Mouse (Mus musculus) heart, embryonic 15.5 days (tissue): ENCODE data around the gene Slc39a11. TPM values are rescaled to one million over a fixed set of nuclear protein-coding genes. Genes with fewer than 3 reads are reported as not detected.
A peak's percentile ranks its signal among the peaks of the same experiment; 100 is the strongest.

Experiments
- ATAC-seq: fragments of 200-750 bp; cut with Nextera tagmentation; replicated peaks from 2 replicates; pipeline ENCODE4 v1.8.0; 2017; ENCODE audit warnings: low read depth, moderate TSS enrichment; ENCODE audit not compliant: insufficient number of reproducible peaks, insufficient read depth, low FRiP score
- H3K27ac ChIP-seq: fragments of 300-500 bp; sonication (generic); 2 replicates; pipeline ENCODE4 v1.5.1; 2015; ENCODE audit warnings: mild to moderate bottlenecking, inconsistent platforms
- H3K27me3 ChIP-seq: fragments of 300-500 bp; sonication (generic); 2 replicates; pipeline ENCODE4 v1.6.1; 2015; ENCODE audit warnings: inconsistent platforms
- H3K36me3 ChIP-seq: fragments of 300-500 bp; sonication (generic); 2 replicates; pipeline ENCODE4 v1.6.1; 2015; ENCODE audit warnings: mild to moderate bottlenecking, inconsistent platforms
- H3K4me1 ChIP-seq: fragments of 300-500 bp; sonication (generic); replicated peaks from 2 replicates; pipeline ENCODE4 v1.6.1; 2015; ENCODE audit warnings: inconsistent platforms
- H3K4me2 ChIP-seq: fragments of 300-500 bp; sonication (generic); 2 replicates; pipeline ENCODE4 v1.6.1; 2015; ENCODE audit warnings: inconsistent platforms, mild to moderate bottlenecking, moderate library complexity
- H3K4me3 ChIP-seq: fragments of 300-500 bp; sonication (generic); 2 replicates; pipeline ENCODE4 v1.5.1; 2015; ENCODE audit warnings: mild to moderate bottlenecking, inconsistent platforms
- H3K9ac ChIP-seq: fragments of 300-500 bp; sonication (generic); 2 replicates; pipeline ENCODE4 v1.6.1; 2015; ENCODE audit warnings: mild to moderate bottlenecking, inconsistent platforms
- H3K9me3 ChIP-seq: fragments of 300-500 bp; sonication (generic); replicated peaks from 2 replicates; pipeline ENCODE4 v1.6.1; 2016; ENCODE audit warnings: inconsistent platforms
- WGBS: fragments of 180-500 bp; shearing (Covaris S2); methylation state at CpG from one replicate; pipeline ENCODE4 v1.1.7; 2015; ENCODE audit warnings: mixed read lengths; 5-methylcytosine and 5-hydroxymethylcytosine counted together
- polyA plus RNA-seq: library from polyadenylated mRNA; unstranded; fragments of >200 nt; fragmentation: Nextera tagmentation; extraction: Ambion mirVana; gene quantifications from 2 replicates; pipeline ENCODE4 v1.2.1, GENCODE M21; 2015

Gene Slc39a11
- 13.4 and 17.9 TPM in 2 replicates for polyA plus RNA-seq

GRCm38 (mm10) chr11:113649353-113650210 is at the start of gene Slc39a11:
Gene Slc39a11 (minus strand): TSS chr11:113650079.
- H3K9ac ChIP-seq = peak within 1 kb of the TSS; percentile 92
- H3K36me3 ChIP-seq = peaks cover 24% of the 10 kb centered on the region
- ATAC-seq = peak; percentile 59
- whole genome bisulfite sequencing = under 1% methylated on average over 89 of the region's 91 CpGs
- H3K27ac ChIP-seq = peak within 1 kb of the TSS; percentile 80
- no peaks in the 10 kb centered on the region for H3K9me3 ChIP-seq
- H3K4me2 ChIP-seq = peak within 1 kb of the TSS; percentile 71
- H3K4me1 ChIP-seq = peaks cover 15% of the 10 kb centered on the region
- peak within 1 kb of the TSS; percentile 87 for H3K4me3 ChIP-seq
- H3K27me3 ChIP-seq = no peaks in the 10 kb centered on the region

- Histone ChIP-seq H3K9me3 (no peaks in the 10 kb centered on the region), H3K4me2 (no peak overlapping the region), H3K36me3 (peaks cover 16% of the 10 kb centered on the region; the same call in 1 of the 2 replicates), H3K4me1 (0 out of 2 replicates have a peak, but pooled peaks cover 4% of the 10 kb centered on the region), H3K9ac (no peak overlapping the region), H3K27me3 (no peaks in the 10 kb centered on the region), H3K4me3 (no peak overlapping the region), H3K27ac (no peak overlapping the region)
- no peak for ATAC-seq
- WGBS = 77% methylated on average over 7 of the region's 7 CpGs
Measured at GRCm38 (mm10) chr11:113699643-113700042, 49.8 kb upstream of the Slc39a11 start.

GRCm38 (mm10) chr11:113698013-113698545 is 48.2 kb upstream of the Slc39a11 start:
- Histone ChIP-seq H3K4me2 (no peak overlapping the region), H3K9ac (no peak overlapping the region), H3K4me1 (no peaks in the 10 kb centered on the region), H3K4me3 (no peak overlapping the region), H3K9me3 (no peaks in the 10 kb centered on the region), H3K36me3 (peaks cover 24% of the 10 kb centered on the region), H3K27ac (no peak overlapping the region), H3K27me3 (no peaks in the 10 kb centered on the region)
- 76% methylated on average over 12 of the region's 12 CpGs for WGBS
- ATAC-seq = no peak

- H3K4me1 ChIP-seq = no peaks in the 10 kb centered on the region
- H3K36me3 ChIP-seq = peaks cover 30% of the 10 kb centered on the region
- H3K4me2 ChIP-seq = no peak overlapping the region
- no peak for ATAC-seq
- H3K4me3 ChIP-seq = no peak overlapping the region
- H3K27me3 ChIP-seq = no peaks in the 10 kb centered on the region
- H3K9me3 ChIP-seq = no peaks in the 10 kb centered on the region
- H3K27ac ChIP-seq = no peak overlapping the region
- no peak overlapping the region for H3K9ac ChIP-seq
- WGBS = 76% methylated on average over 5 of the region's 5 CpGs
Measured at GRCm38 (mm10) chr11:113697571-113697970, 47.7 kb upstream of the Slc39a11 start.

GRCm38 (mm10) chr11:113691851-113692250 is 42.0 kb upstream of the Slc39a11 start:
- Histone ChIP-seq H3K27ac (no peak overlapping the region), H3K4me1 (peaks cover 3% of the 10 kb centered on the region; the same call in 1 of the 2 replicates), H3K9ac (no peak overlapping the region), H3K4me3 (no peak overlapping the region), H3K36me3 (peaks cover 62% of the 10 kb centered on the region), H3K9me3 (no peaks in the 10 kb centered on the region), H3K27me3 (no peaks in the 10 kb centered on the region), H3K4me2 (no peak overlapping the region)
- ATAC-seq = no peak
- 77% methylated on average over 3 of the region's 3 CpGs for WGBS

GRCm38 (mm10) chr11:113691318-113691717 is 41.4 kb upstream of the Slc39a11 start:
- H3K36me3 ChIP-seq = peaks cover 62% of the 10 kb centered on the region
- no peaks in the 10 kb centered on the region for H3K9me3 ChIP-seq
- no peak overlapping the region for H3K4me3 ChIP-seq
- H3K9ac ChIP-seq = no peak overlapping the region
- no peak overlapping the region for H3K4me2 ChIP-seq
- H3K4me1 ChIP-seq = peaks cover 7% of the 10 kb centered on the region; the same call in 1 of the 2 replicates
- ATAC-seq = no peak
- no peaks in the 10 kb centered on the region for H3K27me3 ChIP-seq
- WGBS = 87% methylated on average over 5 of the region's 5 CpGs
- no peak overlapping the region for H3K27ac ChIP-seq

- 87% methylated on average over 12 of the region's 12 CpGs for WGBS
- H3K9me3 ChIP-seq = no peaks in the 10 kb centered on the region
- H3K4me3 ChIP-seq = no peak overlapping the region
- peaks cover 10% of the 10 kb centered on the region for H3K4me1 ChIP-seq
- ATAC-seq = no peak
- no peak overlapping the region for H3K4me2 ChIP-seq
- H3K27me3 ChIP-seq = no peaks in the 10 kb centered on the region
- H3K36me3 ChIP-seq = peaks cover 55% of the 10 kb centered on the region
- no peak overlapping the region for H3K27ac ChIP-seq
- H3K9ac ChIP-seq = no peak overlapping the region
Measured at GRCm38 (mm10) chr11:113690506-113690905, 40.6 kb upstream of the Slc39a11 start.

GRCm38 (mm10) chr11:113687031-113687430 is 37.2 kb upstream of the Slc39a11 start:
- Histone ChIP-seq H3K27ac (no peak overlapping the region), H3K27me3 (no peaks in the 10 kb centered on the region), H3K4me3 (no peak overlapping the region), H3K9ac (no peak overlapping the region), H3K4me1 (peaks cover 24% of the 10 kb centered on the region), H3K4me2 (no peak overlapping the region), H3K36me3 (peaks cover 29% of the 10 kb centered on the region), H3K9me3 (no peaks in the 10 kb centered on the region)
- 88% methylated on average over 2 of the region's 2 CpGs for WGBS
- no peak for ATAC-seq

GRCm38 (mm10) chr11:113684707-113685426 is 35.0 kb upstream of the Slc39a11 start:
- no peaks in the 10 kb centered on the region for H3K27me3 ChIP-seq
- WGBS = 40% methylated on average over 25 of the region's 25 CpGs
- H3K4me2 ChIP-seq = peak overlapping the region; percentile 84
- peak overlapping the region; percentile 85 for H3K9ac ChIP-seq
- H3K36me3 ChIP-seq = peaks cover 18% of the 10 kb centered on the region
- H3K9me3 ChIP-seq = no peaks in the 10 kb centered on the region
- H3K4me1 ChIP-seq = peaks cover 39% of the 10 kb centered on the region
- H3K27ac ChIP-seq = peak overlapping the region; percentile 98
- peak overlapping the region; percentile 98 for H3K4me3 ChIP-seq
- ATAC-seq = no peak

GRCm38 (mm10) chr11:113683957-113684706 is 34.3 kb upstream of the Slc39a11 start, which contains the start of the genes Fam104a and D11Wsu47e:
Gene Fam104a (minus strand): TSS chr11:113684155.
Gene D11Wsu47e (plus strand): TSS chr11:113684412.
- peak within 1 kb of the TSS; percentile 98 for H3K27ac ChIP-seq
- peak; percentile 96 for ATAC-seq

More at GRCm38 (mm10) chr11:113683957-113684706, 34.3 kb upstream of the Slc39a11 start, which contains the start of the genes Fam104a and D11Wsu47e:
- WGBS = under 1% methylated on average over 73 of the region's 73 CpGs
- Histone ChIP-seq H3K4me3 (peak within 1 kb of the TSS; percentile 98), H3K9ac (peak within 1 kb of the TSS; percentile 95), H3K36me3 (peaks cover 11% of the 10 kb centered on the region), H3K9me3 (no peaks in the 10 kb centered on the region), H3K4me1 (peaks cover 40% of the 10 kb centered on the region), H3K4me2 (peak within 1 kb of the TSS; percentile 87), H3K27me3 (no peaks in the 10 kb centered on the region)
